In the genomic region with DNA sequence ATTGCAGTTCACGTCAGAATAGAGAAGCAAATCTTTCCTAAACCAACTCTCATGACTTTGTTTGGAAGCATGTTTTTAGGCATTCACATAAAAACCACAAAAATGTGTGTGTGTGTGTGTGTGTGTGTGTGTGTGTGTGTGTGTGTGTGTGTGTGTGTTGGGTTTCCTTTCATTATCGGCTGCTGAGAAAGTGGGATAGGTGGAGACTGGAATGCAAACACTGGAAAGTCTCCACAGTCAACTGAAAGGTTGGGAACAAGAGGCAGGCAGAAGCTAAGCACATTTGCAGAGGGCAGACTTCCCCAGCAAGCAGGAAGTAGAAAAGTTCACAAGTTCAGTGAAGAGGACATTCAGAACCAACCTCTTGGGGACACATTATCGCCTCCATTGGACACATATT, we compare ENCODE assay signal across 11 mouse cellular contexts.
A peak's percentile ranks its signal among the peaks of the same experiment; 100 is the strongest.
DNase-seq lines count a peak whose midpoint lies in the region; ATAC-seq and TF ChIP-seq lines count a peak whose summit lies in the region.
"Had no signal": no experiment of that assay in that cellular context is flagged by ENCODE, and none has a peak within 500 bp of the region (broad histone marks: within the 10 kb centered on the region; RNA-seq: fewer than 3 reads in every experiment).

No protein-coding gene starts in this region.

- no peak overlapping the region for H3K4me2 ChIP-seq in liver, postnatal 0 days (ENCODE audit: low read depth, low read length)
- H3K4me2 ChIP-seq in forebrain, embryonic 12.5 days = no peak overlapping the region
- H3K4me2 ChIP-seq: liver, embryonic 15.5 days had no signal

- H3K36me3 ChIP-seq in kidney, adult 2 months (ENCODE audit: control insufficient read depth, insufficient read depth, low read length) = no peaks in the 10 kb centered on the region
- no peaks in the 10 kb centered on the region for H3K36me3 ChIP-seq in splenic B cell, adult 2 months (ENCODE audit: control insufficient read depth, insufficient read depth, low read length, poor library complexity, severe bottlenecking)
- no peaks in the 10 kb centered on the region for H3K36me3 ChIP-seq in liver, postnatal 0 days (replicated peaks; ENCODE audit: insufficient read depth, low read length)
- H3K36me3 ChIP-seq in forebrain, embryonic 12.5 days (replicated peaks) = no peaks in the 10 kb centered on the region
- H3K36me3 ChIP-seq: forebrain, embryonic 10.5 days; G1E; liver, embryonic 15.5 days had no signal

- no peak for TF ChIP-seq EP300 in liver, postnatal 0 days (IDR thresholded peaks at IDR 0.05; ENCODE audit: low read depth)

- H3K27me3 ChIP-seq in kidney, adult 2 months (replicated peaks; ENCODE audit: control insufficient read depth, insufficient read depth, low read length) = no peaks in the 10 kb centered on the region
- no peaks in the 10 kb centered on the region for H3K27me3 ChIP-seq in splenic B cell, adult 2 months (ENCODE audit: control insufficient read depth, insufficient read depth, low read length, poor library complexity, severe bottlenecking)
- H3K27me3 ChIP-seq in liver, postnatal 0 days (ENCODE audit: insufficient read depth, low read length) = no peaks in the 10 kb centered on the region
- peaks cover 47% of the 10 kb centered on the region for H3K27me3 ChIP-seq in forebrain, embryonic 12.5 days
- H3K27me3 ChIP-seq: liver, embryonic 15.5 days had no signal

- WGBS in kidney, adult 2 months = 17% methylated on average over 3 of the region's 3 CpGs
- WGBS in liver, postnatal 0 days (ENCODE audit: insufficient replicate concordance) = 27% methylated on average over 3 of the region's 3 CpGs
- 47% methylated on average over 3 of the region's 3 CpGs for WGBS in forebrain, embryonic 12.5 days

- H3K9me3 ChIP-seq in liver, postnatal 0 days (ENCODE audit: low read length) = no peaks in the 10 kb centered on the region
- H3K9me3 ChIP-seq in forebrain, embryonic 12.5 days = no peaks in the 10 kb centered on the region
- H3K9me3 ChIP-seq: forebrain, embryonic 10.5 days; G1E; liver, embryonic 15.5 days had no signal

- TF ChIP-seq CTCF in kidney, adult 2 months (conservative IDR thresholded peaks at IDR 0.05; ENCODE audit: insufficient read depth, insufficient read length, low read depth, low read length) = no peak
- no peak for TF ChIP-seq CTCF in liver, postnatal 0 days (IDR thresholded peaks at IDR 0.05; ENCODE audit: low read depth)

- no peak overlapping the region for H3K4me3 ChIP-seq in kidney, adult 2 months (ENCODE audit: insufficient read depth, low read depth, low read length)
- no peak overlapping the region for H3K4me3 ChIP-seq in liver, postnatal 0 days (ENCODE audit: low read depth, low read length)
- no peak overlapping the region for H3K4me3 ChIP-seq in forebrain, embryonic 12.5 days (replicated peaks)
- H3K4me3 ChIP-seq: forebrain, embryonic 10.5 days; liver, embryonic 15.5 days had no signal

- no peak overlapping the region for H3K9ac ChIP-seq in liver, postnatal 0 days (replicated peaks)
- H3K9ac ChIP-seq in forebrain, embryonic 12.5 days = no peak overlapping the region
- H3K9ac ChIP-seq: liver, embryonic 15.5 days had no signal

- H3K4me1 ChIP-seq in kidney, adult 2 months (ENCODE audit: control insufficient read depth, insufficient read depth, low read length) = no peaks in the 10 kb centered on the region; the same call in 1 of the 2 replicates
- no peaks in the 10 kb centered on the region for H3K4me1 ChIP-seq in liver, postnatal 0 days (ENCODE audit: insufficient read depth)
- H3K4me1 ChIP-seq in forebrain, embryonic 12.5 days = no peaks in the 10 kb centered on the region
- H3K4me1 ChIP-seq: liver, embryonic 15.5 days had no signal

- H3K27ac ChIP-seq in kidney, adult 2 months (ENCODE audit: insufficient read depth, low read depth, low read length) = peak overlapping the region; percentile 61
- H3K27ac ChIP-seq in liver, postnatal 0 days (ENCODE audit: low read depth) = no peak overlapping the region
- H3K27ac ChIP-seq in forebrain, embryonic 12.5 days = no peak overlapping the region
- H3K27ac ChIP-seq: forebrain, embryonic 10.5 days; liver, embryonic 15.5 days had no signal

- 0 out of 2 replicates have a peak, but pooled peaks have one; percentile 35 for ATAC-seq in granulocyte monocyte progenitor cell, adult 5-6 weeks (replicated peaks; ENCODE audit: poor library complexity, severe bottlenecking)
- ATAC-seq in liver, postnatal 0 days = no peak
- no peak for ATAC-seq in forebrain, embryonic 12.5 days (ENCODE audit: low FRiP score)

- DNase-seq in kidney, adult 2 months = peak; percentile 52
- DNase-seq in kidney, adult 11 months = no peak
- DNase-seq in kidney, postnatal 10 days = peak; percentile 19
- peak; percentile 8 for DNase-seq in splenic B cell, adult 2 months (ENCODE audit: low read depth, low spot score)
- no peak for DNase-seq in liver, postnatal 0 days
- no peak for DNase-seq in left cerebral cortex, adult 11 months (ENCODE audit: low spot score)

- no peak for TF ChIP-seq POLR2A in kidney, adult 2 months (IDR thresholded peaks at IDR 0.05; ENCODE audit: low read depth, low read length)

Comparison
In these comparisons a context has a peak if more than half of its experiments do, and no peak if none do; other contexts are left out.
1. DNase-seq: peak in kidney, adult 2 months (single experiment), kidney, postnatal 10 days (single experiment) and splenic B cell, adult 2 months (single experiment); none in kidney, adult 11 months (single experiment), liver, postnatal 0 days (single experiment) and left cerebral cortex, adult 11 months (single experiment).